Mouse (Mus musculus) spleen, postnatal 4 days (tissue): ENCODE data around the gene Mpig6b.

Source experiments
- DNase-seq, 2 experiments: peaks; one replicate each; pipeline ENCODE4 v3.0.0; 2022; ENCODE audit warnings: low spot score in 2 of 2

Gene Mpig6b

DNA sequence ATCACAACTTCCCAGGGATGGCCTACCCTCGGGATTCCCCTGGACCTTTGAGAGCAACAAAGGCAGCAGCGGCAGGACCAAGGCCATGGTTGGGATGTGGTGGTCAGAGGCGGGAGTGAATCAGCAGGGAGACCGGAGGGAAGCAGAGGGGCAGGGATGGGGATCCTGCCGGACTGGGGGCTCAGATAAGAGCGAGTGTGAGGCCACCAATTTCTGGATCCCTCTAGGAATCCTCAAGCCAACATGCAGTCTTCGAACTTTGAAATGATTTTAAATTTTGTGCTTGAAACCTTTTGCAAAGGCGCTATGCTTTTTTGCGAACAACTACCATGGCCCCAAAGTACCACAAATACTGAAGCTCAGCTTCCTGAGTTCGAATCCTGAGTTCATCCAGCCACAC lies at the start of gene Mpig6b:
TSS of gene Mpig6b (minus strand) at position 101 of the 400 bp plus-strand sequence.
- no peak for DNase-seq

DNA sequence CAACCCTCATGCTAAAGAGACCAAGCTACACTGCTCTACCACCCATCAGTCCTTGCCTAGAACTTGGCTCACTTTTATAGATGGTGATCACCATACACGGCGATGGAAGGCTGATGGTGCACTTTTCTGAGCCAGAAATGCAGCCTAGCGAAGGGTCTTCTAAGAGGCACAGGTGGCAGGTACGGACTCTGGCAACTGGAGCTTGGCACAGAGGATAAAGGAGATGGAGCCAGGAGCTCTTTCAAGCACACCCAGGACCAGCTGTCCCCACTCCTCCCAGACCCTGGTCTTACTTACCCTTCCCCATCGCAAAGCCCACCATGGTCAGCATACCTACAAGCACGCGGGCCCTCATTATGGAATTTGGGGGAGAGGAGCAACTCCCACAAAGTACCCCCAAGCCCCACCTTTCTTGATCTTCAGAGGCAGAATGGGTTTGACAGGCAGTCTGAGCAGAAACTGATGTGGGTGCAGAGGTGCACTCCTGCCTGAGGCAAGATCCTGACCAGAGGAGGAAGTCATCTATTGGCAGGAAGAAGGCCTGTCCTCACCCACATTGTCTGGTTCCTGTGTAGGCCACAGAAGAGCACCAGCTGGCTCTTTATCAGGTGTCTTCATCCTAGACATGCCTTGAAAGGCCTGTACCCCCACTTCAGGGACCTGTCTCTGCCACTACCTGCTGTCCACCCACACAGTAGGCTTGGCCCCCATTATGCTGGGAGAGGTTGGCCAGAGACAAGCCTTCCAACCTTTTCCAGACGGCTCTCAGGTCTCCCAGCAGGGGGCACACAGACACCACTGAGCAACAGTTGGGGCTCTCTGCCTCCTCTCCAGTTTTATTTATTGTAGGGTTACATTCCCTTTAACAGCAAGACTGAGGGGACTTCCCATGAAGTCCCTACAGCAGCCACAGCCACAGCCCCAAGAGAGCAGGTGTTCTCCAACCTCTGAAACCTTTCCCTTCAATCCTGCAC lies 49.3 kb upstream of the Mpig6b start, which contains the start of gene Ly6g5b:
TSS of gene Ly6g5b (minus strand) at position 383 of the 974 bp plus-strand sequence.
- peak; percentile 47 to 76 for DNase-seq

GRCm38 (mm10) chr17:35111774-35112173 lies 45.8 kb upstream of the Mpig6b start:
- no peak for DNase-seq

DNA sequence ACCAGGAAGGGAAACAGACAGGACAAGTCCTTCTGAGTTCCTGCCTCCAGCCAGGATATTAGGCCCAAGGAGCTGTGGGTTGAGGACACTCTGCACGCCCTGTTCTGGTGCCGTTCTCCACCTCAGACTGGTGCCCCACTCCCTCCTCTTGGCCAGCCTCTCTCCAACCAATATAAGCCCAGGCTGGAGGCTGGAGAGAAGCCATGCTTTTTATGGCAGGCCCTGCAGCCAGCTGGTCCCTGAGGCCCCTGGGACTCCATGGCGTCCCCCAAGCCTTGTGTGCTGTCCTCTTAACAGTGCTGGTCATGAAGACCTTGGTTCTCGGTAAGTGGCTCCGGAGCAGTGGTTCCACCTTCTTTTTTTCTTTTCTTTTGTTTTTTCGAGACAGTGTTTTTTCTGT lies 42.1 kb upstream of the Mpig6b start, which contains the start of gene Ly6g5c:
TSS of gene Ly6g5c (plus strand) at position 183 of the 400 bp plus-strand sequence.
- DNase-seq = no peak

DNA sequence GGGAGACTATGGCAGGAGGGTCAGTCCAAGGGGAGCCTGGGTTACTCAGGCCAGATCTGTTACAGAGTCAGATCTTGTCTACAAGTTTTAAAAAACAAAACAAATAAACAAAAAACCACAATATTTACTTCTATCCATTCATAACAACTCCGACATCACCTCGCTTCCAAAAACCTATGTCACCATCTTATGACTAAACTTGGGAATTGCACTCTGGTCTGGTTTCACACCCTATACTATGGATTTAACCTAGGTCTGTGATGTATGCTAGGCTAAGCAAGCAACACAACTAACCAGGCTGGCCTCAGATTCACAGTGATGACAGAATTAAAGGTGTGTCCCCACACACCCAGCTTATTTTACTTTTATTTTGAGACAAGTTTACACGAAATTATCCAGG lies 40.5 kb upstream of the Mpig6b start:
- DNase-seq = no peak

GRCm38 (mm10) chr17:35105740-35106389 lies 39.9 kb upstream of the Mpig6b start:
- peak; percentile 58 to 73 for DNase-seq

DNA sequence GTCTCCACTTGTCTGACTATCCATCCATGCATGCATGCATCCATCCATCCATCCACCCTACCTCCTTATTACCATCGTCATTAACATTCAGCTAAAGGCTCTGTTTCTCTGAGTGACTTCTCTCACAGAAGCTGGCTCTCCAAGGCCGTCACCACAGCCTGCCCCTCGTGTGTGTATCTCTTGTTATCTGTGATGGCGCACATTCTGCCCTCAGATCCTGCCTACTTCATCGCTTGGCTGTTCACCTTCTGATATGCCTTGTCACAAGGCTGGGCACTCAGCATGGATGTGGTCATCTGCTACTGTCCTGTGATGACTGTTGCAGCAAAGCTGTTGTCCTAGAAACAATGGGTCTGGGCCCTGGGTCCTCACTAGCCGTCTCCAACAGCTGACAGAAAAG lies 38.8 kb upstream of the Mpig6b start:
- DNase-seq = peak in 1 of 2 experiments; percentile 58

GRCm38 (mm10) chr17:35104079-35104478 lies 38.1 kb upstream of the Mpig6b start:
- DNase-seq = no peak

DNA sequence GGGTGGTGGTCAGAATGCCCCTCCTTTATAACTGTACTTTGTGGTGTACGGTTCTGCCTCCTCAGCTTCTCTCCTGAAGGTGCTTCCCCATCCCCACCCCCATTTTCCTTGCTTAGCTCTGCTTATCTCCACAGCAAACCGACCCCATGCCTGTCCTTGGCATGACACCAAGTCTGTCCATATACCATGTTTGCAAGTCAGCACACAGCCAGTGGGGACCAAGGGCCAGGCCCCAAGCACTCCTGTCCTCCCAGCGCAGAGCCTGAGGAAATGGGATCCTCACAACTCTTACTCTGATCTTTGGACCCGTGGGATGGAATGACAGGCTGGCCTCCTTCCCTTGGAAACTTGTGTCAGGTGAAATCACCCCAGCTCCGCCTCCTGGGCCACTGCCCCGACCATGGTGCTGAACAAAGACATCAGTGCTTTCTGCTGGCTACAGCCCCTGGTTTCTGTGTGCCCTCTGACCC lies 37.3 kb upstream of the Mpig6b start:
- peak in 1 of 2 experiments; percentile 52 for DNase-seq

GRCm38 (mm10) chr17:35102299-35102698 lies 36.3 kb upstream of the Mpig6b start:
- DNase-seq = no peak

DNA sequence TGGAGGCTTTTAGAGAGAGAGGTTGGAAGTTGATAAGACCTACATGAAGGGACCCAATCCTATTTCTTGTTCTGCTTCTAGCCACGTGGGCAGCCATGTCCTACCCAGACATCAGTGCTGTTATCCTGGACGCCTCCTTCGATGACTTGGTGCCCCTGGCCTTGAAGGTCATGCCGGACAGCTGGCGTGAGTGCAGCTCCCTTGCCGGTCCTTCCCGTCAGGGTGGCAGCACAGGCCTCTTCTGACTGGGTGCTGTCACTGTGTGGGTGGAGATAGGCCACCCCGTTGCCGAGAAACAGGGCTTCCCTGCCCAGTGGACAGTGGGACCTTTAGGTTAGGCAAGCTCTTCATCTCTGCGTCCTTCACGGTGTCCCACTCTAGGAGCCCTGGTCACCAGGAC lies 35.2 kb upstream of the Mpig6b start:
- peak in 1 of 2 experiments; percentile 12 for DNase-seq

DNA sequence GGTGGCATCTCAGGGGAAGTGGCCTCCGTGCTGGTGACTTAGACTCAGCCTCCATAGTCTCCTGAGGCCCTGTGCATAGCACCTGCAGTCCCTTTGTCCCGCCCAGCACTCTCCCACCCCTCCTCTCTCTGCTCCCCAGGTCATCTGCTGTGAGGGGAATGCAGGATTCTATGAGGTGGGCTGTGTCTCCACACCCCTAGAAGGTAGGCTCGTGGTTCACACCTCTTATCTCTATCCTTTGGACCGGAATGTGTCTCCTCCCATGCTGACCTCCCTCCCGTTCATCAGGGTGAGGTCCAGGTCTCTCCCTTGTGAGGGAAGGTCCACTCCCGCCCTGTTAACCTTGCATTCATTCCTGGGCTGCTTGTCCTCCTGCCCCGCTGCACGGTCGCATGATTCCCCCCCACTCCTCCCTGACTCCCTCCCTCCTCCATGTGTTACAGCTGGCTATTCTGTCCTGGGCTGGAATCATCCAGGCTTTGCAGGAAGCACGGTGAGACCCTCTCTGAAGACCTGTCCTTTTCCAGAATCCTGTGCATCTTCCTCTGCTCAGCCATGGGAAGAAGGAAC lies 34.3 kb upstream of the Mpig6b start:
- DNase-seq = no peak

DNA sequence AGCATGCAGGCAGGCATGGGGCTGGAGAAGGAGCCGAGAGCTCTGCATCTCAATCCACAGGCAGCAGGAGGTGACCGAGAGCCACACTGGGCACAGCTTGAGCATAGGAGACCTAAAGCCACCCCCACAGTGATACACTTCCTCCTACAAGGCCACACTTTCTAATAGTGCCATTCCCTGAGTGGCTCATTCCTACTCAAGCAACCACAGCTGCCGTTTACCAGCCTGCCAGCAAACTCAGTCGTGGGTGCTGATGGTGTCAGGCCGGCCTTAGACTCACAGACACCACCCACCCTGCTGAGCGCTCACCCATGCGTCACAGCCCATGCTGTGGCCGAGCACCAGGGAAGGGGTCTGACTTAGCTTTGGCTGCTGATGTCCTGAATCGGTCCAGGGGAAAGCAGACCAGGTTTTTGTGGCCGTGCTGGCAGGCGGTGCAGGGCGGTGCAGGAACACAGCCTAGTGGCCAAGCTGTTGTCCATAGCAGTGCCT lies 31.2 kb upstream of the Mpig6b start:
- DNase-seq = peak; percentile 62 to 80

GRCm38 (mm10) chr17:35096597-35096996 lies 30.6 kb upstream of the Mpig6b start:
- DNase-seq = no peak

- DNase-seq = no peak
Observed at GRCm38 (mm10) chr17:35094475-35095365, 28.7 kb upstream of the Mpig6b start.

GRCm38 (mm10) chr17:35092403-35093198 lies 26.6 kb upstream of the Mpig6b start:
- no peak for DNase-seq

GRCm38 (mm10) chr17:35090166-35090932 lies 24.4 kb upstream of the Mpig6b start:
- peak; percentile 59 to 74 for DNase-seq

GRCm38 (mm10) chr17:35088825-35089644 lies 23.1 kb upstream of the Mpig6b start, which contains the start of gene Abhd16a:
Gene Abhd16a (plus strand): TSS chr17:35089263.
- peak; percentile 92 to 97 for DNase-seq
